Mouse (Mus musculus) forebrain, embryonic 13.5 days (tissue): Measurements from ENCODE around the gene Cdc34. TPM values are rescaled to one million over a fixed set of nuclear protein-coding genes. Genes with fewer than 3 reads are reported as not detected.

Experiments used
- ATAC-seq: fragments of 200-750 bp; cut with Nextera tagmentation; 2 replicates; pipeline ENCODE4 v1.8.0; 2017
- H3K27ac ChIP-seq: fragments of 300-500 bp; sonication (generic); 2 replicates; pipeline ENCODE4 v1.5.1; 2015; ENCODE audit warnings: inconsistent platforms, mild to moderate bottlenecking, moderate library complexity
- H3K27me3 ChIP-seq: fragments of 300-500 bp; sonication (generic); 2 replicates; pipeline ENCODE4 v1.6.1; 2015; ENCODE audit warnings: mild to moderate bottlenecking, inconsistent platforms
- H3K36me3 ChIP-seq: fragments of 300-500 bp; sonication (generic); 2 replicates; pipeline ENCODE4 v1.6.1; 2015; ENCODE audit warnings: mild to moderate bottlenecking, inconsistent platforms; ENCODE audit not compliant: poor library complexity, severe bottlenecking
- H3K4me1 ChIP-seq: fragments of 300-500 bp; sonication (generic); 2 replicates; pipeline ENCODE4 v1.6.1; 2015; ENCODE audit warnings: inconsistent platforms
- H3K4me2 ChIP-seq: fragments of 300-500 bp; sonication (generic); 2 replicates; pipeline ENCODE4 v1.6.1; 2015; ENCODE audit warnings: inconsistent platforms, mild to moderate bottlenecking, moderate library complexity
- H3K4me3 ChIP-seq: fragments of 300-500 bp; sonication (generic); 2 replicates; pipeline ENCODE4 v1.5.1; 2015; ENCODE audit warnings: mild to moderate bottlenecking, inconsistent platforms
- H3K9ac ChIP-seq: fragments of 300-500 bp; sonication (generic); 2 replicates; pipeline ENCODE4 v1.6.1; 2015; ENCODE audit warnings: mild to moderate bottlenecking, inconsistent platforms
- H3K9me3 ChIP-seq: fragments of 300-500 bp; sonication (generic); replicated peaks from 2 replicates; pipeline ENCODE4 v1.6.1; 2016; ENCODE audit warnings: inconsistent platforms
- WGBS: fragments of 180-500 bp; shearing (Covaris S2); methylation state at CpG from one replicate; pipeline ENCODE4 v1.1.7; 2015; 5-methylcytosine and 5-hydroxymethylcytosine counted together
- polyA plus RNA-seq: library from polyadenylated mRNA; unstranded; fragments of >200 nt; fragmentation: Nextera tagmentation; extraction: Ambion mirVana; gene quantifications from 2 replicates; pipeline ENCODE4 v1.2.1, GENCODE M21; 2015

Cdc34 gene
- polyA plus RNA-seq, 1 experiment from 2014 or later = 101 TPM

GRCm38 (mm10) chr10:79703541-79703940, 21.5 kb downstream of the Cdc34 start:
- Histone ChIP-seq H3K9me3 (no peaks in the 10 kb centered on the region), H3K4me3 (peak overlapping the region; percentile 70), H3K27ac (0 out of 2 replicates have a peak overlapping the region, but pooled peaks have one; percentile 76), H3K27me3 (no peaks in the 10 kb centered on the region), H3K4me2 (peak overlapping the region; percentile 82), H3K4me1 (peaks cover 30% of the 10 kb centered on the region), H3K36me3 (peaks cover 16% of the 10 kb centered on the region), H3K9ac (peak overlapping the region; percentile 53; the same call in 1 of the 2 replicates)
- whole genome bisulfite sequencing = 75% methylated on average over 10 of the region's 10 CpGs
- ATAC-seq = no peak; the same call in 1 of the 2 replicates

- Histone ChIP-seq H3K27ac (peak within 1 kb of the TSS; percentile 76), H3K4me3 (peak within 1 kb of the TSS; percentile 70), H3K9ac (peak within 1 kb of the TSS; percentile 89), H3K4me2 (peak within 1 kb of the TSS; percentile 82), H3K36me3 (peaks cover 23% of the 10 kb centered on the region), H3K4me1 (peaks cover 30% of the 10 kb centered on the region), H3K27me3 (no peaks in the 10 kb centered on the region), H3K9me3 (no peaks in the 10 kb centered on the region)
- under 1% methylated on average over 62 of the region's 65 CpGs for WGBS
- ATAC-seq = peak; percentile 96
These were observed 22.3 kb downstream of the Cdc34 start, which contains the start of gene Bsg for GRCm38 (mm10) chr10:79704065-79704969. Bsg (plus strand) TSS chr10:79704491.

GRCm38 (mm10) chr10:79704970-79705360, 23.0 kb downstream of the Cdc34 start:
- Histone ChIP-seq H3K4me2 (peak overlapping the region; percentile 82), H3K4me3 (peak overlapping the region; percentile 70), H3K27me3 (no peaks in the 10 kb centered on the region), H3K9me3 (no peaks in the 10 kb centered on the region), H3K4me1 (peaks cover 30% of the 10 kb centered on the region), H3K27ac (0 out of 2 replicates have a peak overlapping the region, but pooled peaks have one; percentile 76), H3K9ac (peak overlapping the region; percentile 89), H3K36me3 (peaks cover 30% of the 10 kb centered on the region)
- 2% methylated on average over 10 of the region's 10 CpGs for WGBS
- 0 out of 2 replicates have a peak, but pooled peaks have one; percentile 0 for ATAC-seq

GRCm38 (mm10) chr10:79705951-79706350, 24.0 kb downstream of the Cdc34 start:
- H3K4me3 ChIP-seq = peak overlapping the region; percentile 70
- H3K9ac ChIP-seq = peak overlapping the region; percentile 89
- H3K4me1 ChIP-seq = peaks cover 30% of the 10 kb centered on the region
- H3K4me2 ChIP-seq = peak overlapping the region; percentile 82
- no peak overlapping the region for H3K27ac ChIP-seq
- H3K36me3 ChIP-seq = peaks cover 40% of the 10 kb centered on the region
- H3K9me3 ChIP-seq = no peaks in the 10 kb centered on the region
- ATAC-seq = no peak
- 78% methylated on average over 5 of the region's 5 CpGs for WGBS
- no peaks in the 10 kb centered on the region for H3K27me3 ChIP-seq

GRCm38 (mm10) chr10:79706406-79707094, 24.6 kb downstream of the Cdc34 start:
- Histone ChIP-seq H3K4me2 (peak overlapping the region; percentile 82), H3K4me1 (peaks cover 30% of the 10 kb centered on the region), H3K27ac (no peak overlapping the region), H3K9ac (peak overlapping the region; percentile 89), H3K4me3 (peak overlapping the region; percentile 70; the same call in 1 of the 2 replicates), H3K27me3 (no peaks in the 10 kb centered on the region), H3K36me3 (peaks cover 46% of the 10 kb centered on the region), H3K9me3 (no peaks in the 10 kb centered on the region)
- WGBS = 86% methylated on average over 5 of the region's 5 CpGs
- no peak for ATAC-seq

GRCm38 (mm10) chr10:79707162-79707561, 25.2 kb downstream of the Cdc34 start:
- WGBS = 59% methylated on average over 1 of the region's 1 CpGs
- peak overlapping the region; percentile 82 for H3K4me2 ChIP-seq

GRCm38 (mm10) chr10:79707759-79708158, 25.8 kb downstream of the Cdc34 start:
- no peak for ATAC-seq
- Histone ChIP-seq H3K36me3 (peaks cover 52% of the 10 kb centered on the region), H3K27me3 (no peaks in the 10 kb centered on the region), H3K9ac (0 out of 2 replicates have a peak overlapping the region, but pooled peaks have one; percentile 2), H3K4me2 (no peak overlapping the region), H3K4me3 (no peak overlapping the region), H3K4me1 (peaks cover 30% of the 10 kb centered on the region), H3K27ac (no peak overlapping the region), H3K9me3 (no peaks in the 10 kb centered on the region)
- WGBS = 80% methylated on average over 4 of the region's 4 CpGs

More at GRCm38 (mm10) chr10:79707162-79707561, 25.2 kb downstream of the Cdc34 start:
- no peak for ATAC-seq
- no peak overlapping the region for H3K4me3 ChIP-seq
- H3K4me1 ChIP-seq = peaks cover 30% of the 10 kb centered on the region
- H3K27ac ChIP-seq = no peak overlapping the region
- H3K9me3 ChIP-seq = no peaks in the 10 kb centered on the region
- H3K27me3 ChIP-seq = no peaks in the 10 kb centered on the region
- H3K36me3 ChIP-seq = peaks cover 52% of the 10 kb centered on the region
- H3K9ac ChIP-seq = peak overlapping the region; percentile 89; the same call in 1 of the 2 replicates

- H3K27me3 ChIP-seq = no peaks in the 10 kb centered on the region
- no peak overlapping the region for H3K4me2 ChIP-seq
- WGBS = 88% methylated on average over 21 of the region's 21 CpGs
- H3K4me1 ChIP-seq = peaks cover 30% of the 10 kb centered on the region
- H3K9ac ChIP-seq = no peak overlapping the region
- no peak overlapping the region for H3K27ac ChIP-seq
- H3K36me3 ChIP-seq = peaks cover 52% of the 10 kb centered on the region
- H3K4me3 ChIP-seq = no peak overlapping the region
- H3K9me3 ChIP-seq = no peaks in the 10 kb centered on the region
- no peak for ATAC-seq
These were observed 26.7 kb downstream of the Cdc34 start for GRCm38 (mm10) chr10:79708668-79709067.

GRCm38 (mm10) chr10:79709307-79709706, 27.3 kb downstream of the Cdc34 start:
- ATAC-seq = no peak
- Histone ChIP-seq H3K9ac (no peak overlapping the region), H3K4me1 (peaks cover 30% of the 10 kb centered on the region), H3K27me3 (no peaks in the 10 kb centered on the region), H3K36me3 (peaks cover 52% of the 10 kb centered on the region), H3K4me2 (no peak overlapping the region), H3K27ac (no peak overlapping the region), H3K9me3 (no peaks in the 10 kb centered on the region), H3K4me3 (no peak overlapping the region)
- 81% methylated on average over 7 of the region's 7 CpGs for WGBS

GRCm38 (mm10) chr10:79712029-79712428, 30.0 kb downstream of the Cdc34 start:
- Histone ChIP-seq H3K9ac (no peak overlapping the region), H3K27me3 (peaks cover 26% of the 10 kb centered on the region), H3K36me3 (peaks cover 41% of the 10 kb centered on the region), H3K4me2 (no peak overlapping the region), H3K4me3 (no peak overlapping the region), H3K27ac (no peak overlapping the region), H3K4me1 (peaks cover 14% of the 10 kb centered on the region), H3K9me3 (no peaks in the 10 kb centered on the region)
- no peak; the same call in 1 of the 2 replicates for ATAC-seq
- 87% methylated on average over 1 of the region's 1 CpGs for WGBS

- H3K27ac ChIP-seq = no peak overlapping the region
- no peak overlapping the region for H3K9ac ChIP-seq
- no peaks in the 10 kb centered on the region for H3K9me3 ChIP-seq
- WGBS = 8% methylated on average over 6 of the region's 6 CpGs
- H3K4me1 ChIP-seq = peaks cover 14% of the 10 kb centered on the region
- no peak overlapping the region for H3K4me2 ChIP-seq
- peaks cover 38% of the 10 kb centered on the region for H3K36me3 ChIP-seq
- no peak overlapping the region for H3K4me3 ChIP-seq
- peak; percentile 12; the same call in 1 of the 2 replicates for ATAC-seq
- H3K27me3 ChIP-seq = peaks cover 32% of the 10 kb centered on the region
These were observed 30.6 kb downstream of the Cdc34 start for GRCm38 (mm10) chr10:79712499-79713126.
